Mouse (Mus musculus) heart, adult 2 months (tissue): ENCODE measurements at regions not wholly inside any gene's neighbourhood (a gene's known extent, or its start where the extent isn't known, plus 50 kb on each side); places are given as distances from the start of the nearest gene placed in this dataset.

Source experiments
- CTCF ChIP-seq: fragments of 200-600 bp; IDR thresholded peaks from 2 replicates; pipeline ENCODE4 v1.8.1; 2022; ENCODE audit warnings: antibody characterized with exemption, mild to moderate bottlenecking, moderate library complexity
- EP300 ChIP-seq: fragments of 200-500 bp; IDR thresholded peaks from 2 replicates; pipeline ENCODE4 v1.6.1; 2011; ENCODE audit warnings: low read depth, low read length, control low read depth; ENCODE audit not compliant: insufficient read depth
- POLR2A ChIP-seq: fragments of 200-500 bp; IDR thresholded peaks from 2 replicates; pipeline ENCODE4 v1.6.1; 2011; ENCODE audit warnings: mild to moderate bottlenecking, low read depth, low read length, control low read depth; ENCODE audit not compliant: insufficient read depth

DNA sequence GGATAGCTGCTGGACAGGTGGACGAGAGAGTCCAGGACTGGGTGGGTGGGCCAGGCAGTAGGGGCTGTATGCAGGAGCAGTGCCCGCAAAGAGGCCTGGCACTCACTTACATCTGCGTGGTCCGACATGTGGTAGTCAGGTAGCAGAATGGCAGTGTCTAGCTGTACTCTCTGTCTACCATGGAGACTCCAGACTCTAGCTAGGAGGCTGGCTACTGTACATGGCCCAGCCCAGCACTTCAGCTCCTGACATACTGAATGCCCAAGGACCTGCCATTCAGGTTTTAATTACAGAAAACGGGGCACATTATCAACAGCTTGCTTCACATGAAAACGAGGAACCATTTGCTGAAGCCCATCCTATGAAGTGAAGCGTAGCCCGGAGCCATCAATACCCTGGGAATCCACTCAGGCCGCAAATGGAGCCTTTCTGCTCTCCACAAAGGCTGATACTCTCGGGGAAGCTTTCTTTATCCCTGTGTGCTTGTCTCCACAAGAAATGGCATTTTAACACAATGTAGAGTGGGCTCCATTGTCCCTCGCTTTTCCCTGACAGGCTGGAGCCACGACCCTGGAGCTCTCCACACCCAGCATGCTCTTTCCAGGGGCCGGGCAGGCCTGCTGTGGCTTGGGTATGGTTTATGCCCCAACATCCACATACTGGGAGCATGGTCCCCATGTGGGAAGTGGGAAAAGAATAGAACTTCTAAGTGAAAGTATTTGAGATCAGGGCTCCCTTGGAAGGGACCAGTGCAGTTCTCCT, 110.6 kb upstream of the A530016L24Rik start:
- no peak for TF ChIP-seq POLR2A
- no peak for TF ChIP-seq CTCF
- no peak for TF ChIP-seq EP300
